Mouse (Mus musculus) liver, adult (tissue): Measurements from ENCODE around the gene Klf2.

Experiments used
- GATA4 ChIP-seq: IDR thresholded peaks from 2 replicates; pipeline ENCODE4 v1.6.1; 2014; ENCODE audit warnings: mild to moderate bottlenecking, low read length; ENCODE audit not compliant: insufficient replicate concordance

Gene Klf2

DNA sequence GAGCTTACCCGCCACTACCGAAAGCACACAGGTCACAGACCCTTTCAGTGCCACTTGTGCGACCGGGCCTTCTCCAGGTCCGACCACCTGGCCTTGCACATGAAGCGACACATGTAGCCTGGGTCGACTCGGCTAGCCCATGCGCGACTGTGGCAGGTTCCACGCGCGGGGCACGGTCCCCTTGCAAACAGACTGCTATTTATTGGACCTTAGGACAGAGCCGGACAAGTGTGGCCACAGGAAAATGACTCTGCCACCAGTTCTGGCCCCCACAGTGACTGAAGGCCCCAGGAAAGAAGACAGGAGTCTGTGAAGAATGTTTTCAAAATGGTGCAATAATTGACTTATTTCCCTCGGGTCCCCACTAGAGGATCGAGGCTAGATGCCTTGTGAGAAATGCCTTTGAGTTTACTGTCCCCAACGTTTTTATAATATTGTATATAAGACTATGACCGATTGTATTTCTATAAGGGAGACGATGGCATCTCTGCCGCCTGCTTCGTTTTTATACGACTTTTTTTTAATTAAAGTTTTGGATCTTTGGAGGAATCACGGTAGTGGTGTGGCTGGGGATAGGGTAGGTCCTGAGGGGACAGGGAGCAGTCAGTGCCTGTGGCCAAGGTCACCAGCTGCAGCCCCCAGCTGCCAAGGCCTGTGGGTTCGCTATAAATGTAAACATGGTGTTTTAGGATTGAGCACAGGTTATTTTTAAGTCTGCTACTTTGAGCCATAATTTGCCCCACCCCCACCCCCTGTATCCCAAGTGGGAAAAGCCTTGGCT lies 2.2 kb downstream of the Klf2 start:
- no peak for TF ChIP-seq GATA4

DNA sequence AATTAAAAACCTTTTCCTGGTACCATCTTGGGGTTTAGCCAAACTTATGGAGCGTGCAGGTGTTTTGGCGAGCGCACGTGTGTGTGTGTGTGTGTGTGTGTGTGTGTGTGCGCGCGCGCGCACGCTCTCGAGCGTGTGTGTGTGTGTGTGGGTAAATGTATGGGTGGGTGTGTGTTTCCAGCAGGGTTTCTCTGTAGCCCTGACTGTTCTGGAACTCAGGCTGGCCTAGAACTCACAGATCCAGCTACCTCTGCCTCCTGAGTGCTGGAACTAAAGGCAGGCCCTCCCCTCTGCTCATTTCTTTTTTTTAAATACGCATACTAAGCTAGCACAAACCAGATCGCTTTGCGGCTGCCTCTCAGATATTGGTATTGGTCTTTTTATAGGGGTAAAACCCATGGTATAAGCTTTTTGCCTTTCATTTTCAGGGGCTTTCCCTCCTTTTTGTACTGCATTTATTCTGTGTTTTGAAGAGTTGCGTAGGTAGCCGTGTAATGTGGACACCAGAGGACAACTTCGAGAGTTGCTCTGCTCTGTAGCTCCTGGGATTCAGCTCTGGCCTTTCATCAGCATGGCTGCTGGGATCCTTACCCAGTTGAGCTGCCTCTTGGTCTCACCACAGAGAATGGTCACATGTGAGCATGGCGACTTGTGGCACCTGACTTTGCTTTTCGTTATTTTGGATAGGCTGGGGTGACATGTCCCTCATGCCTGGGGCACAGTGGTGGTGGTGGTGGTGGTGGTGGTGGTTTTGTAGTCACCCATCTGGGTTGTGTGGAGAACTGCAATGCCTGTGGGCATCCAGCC lies 3.0 kb downstream of the Klf2 start:
- TF ChIP-seq GATA4 = no peak

DNA sequence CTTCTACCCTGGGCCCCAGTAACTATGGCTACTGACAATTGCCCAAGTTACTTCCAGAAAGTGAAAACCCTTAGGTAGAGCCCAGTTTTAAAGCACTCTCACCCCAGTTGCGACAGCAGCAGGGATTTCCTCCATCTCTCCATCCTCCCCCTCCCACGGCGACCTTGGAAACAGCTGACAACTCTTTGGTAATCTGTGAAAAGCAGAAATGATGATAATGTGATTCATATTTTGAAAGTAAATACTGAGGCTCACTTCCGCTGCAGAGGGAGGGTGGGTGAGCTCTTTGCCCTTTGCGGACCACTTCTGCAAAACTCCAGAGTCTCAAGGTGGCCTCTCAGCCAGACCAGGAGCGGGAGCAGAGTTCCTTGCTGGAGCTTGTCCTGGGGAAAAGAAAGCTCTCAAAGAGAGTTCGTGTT lies 3.6 kb downstream of the Klf2 start:
- no peak for TF ChIP-seq GATA4

DNA sequence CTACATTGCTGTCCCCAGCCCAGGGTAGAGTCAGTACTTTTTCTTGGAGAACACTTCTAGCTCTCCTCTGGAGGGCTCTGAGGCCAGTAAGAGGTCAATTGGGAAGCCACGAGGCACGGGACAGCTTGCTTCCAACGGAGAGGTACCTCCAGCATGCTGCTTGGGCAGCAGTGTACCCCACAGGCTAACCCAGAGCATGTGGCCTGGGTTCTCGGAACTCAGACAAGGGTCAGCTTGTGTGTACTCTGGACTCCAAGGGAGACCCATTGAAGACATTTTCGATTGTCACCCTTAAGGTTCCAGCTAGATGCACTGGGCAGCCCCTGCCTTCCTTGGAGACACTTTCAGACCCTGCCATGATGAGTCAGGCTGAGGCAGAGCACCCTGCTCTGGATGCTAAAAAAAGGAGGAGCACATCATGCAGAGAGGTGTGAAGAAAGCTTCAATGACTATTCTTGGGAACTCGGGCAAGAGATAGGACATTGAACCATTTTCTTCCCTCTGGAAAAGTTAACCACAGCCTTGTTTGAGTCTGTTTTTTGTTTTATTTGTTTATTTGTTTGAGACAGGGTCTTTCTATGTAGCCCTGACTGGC lies 4.4 kb downstream of the Klf2 start:
- no peak for TF ChIP-seq GATA4

DNA sequence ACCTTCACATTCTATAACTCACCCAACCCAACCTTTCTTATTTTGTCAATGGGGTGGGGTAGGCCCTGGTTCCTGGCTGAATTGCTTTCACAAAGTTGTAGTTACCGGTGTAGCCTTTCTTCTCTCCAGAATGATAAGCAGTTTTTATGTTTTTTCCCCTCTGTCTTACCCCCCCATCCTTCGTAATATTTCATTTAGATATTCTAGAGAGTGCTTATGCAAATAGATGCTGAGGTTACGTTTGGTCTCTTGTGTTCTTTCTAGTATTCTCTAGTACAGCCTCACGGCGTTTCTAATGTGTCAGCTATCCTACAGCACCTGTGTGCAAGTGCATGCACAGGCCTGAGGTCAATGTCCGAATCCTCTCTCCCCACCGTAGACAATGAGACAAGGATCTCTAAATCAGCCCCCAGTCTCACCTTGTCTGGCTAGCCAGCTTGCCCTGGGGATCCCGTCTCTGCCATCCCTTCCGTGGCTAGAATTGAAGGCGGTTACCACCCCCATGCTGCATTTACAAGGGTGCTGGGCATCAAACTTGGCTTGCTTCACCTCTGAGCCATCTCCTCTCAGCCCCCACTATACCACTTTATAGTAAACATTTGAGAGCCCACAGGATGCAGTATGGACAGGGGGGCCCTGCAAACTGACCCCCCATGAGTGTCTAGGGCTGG lies 5.3 kb downstream of the Klf2 start:
- TF ChIP-seq GATA4 = no peak

DNA sequence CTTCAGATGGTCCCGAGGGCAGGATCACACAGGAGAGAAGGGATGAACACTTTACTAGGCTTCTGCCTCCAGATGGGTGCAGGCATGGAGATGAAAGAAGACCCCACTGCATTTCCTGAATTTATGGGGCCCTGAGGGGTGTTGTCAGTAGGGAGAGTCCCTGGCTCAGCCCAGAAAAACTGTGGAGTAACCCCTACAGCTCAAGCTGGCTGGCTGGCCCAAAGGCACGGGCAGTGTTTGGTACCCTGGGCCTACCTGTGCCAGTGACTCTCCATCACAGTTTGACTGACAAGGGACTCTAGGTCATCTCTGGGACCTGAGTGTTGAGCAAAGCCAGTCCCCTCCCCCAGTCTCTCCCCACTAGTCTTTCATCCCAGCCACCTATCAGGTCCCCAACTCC lies 5.9 kb downstream of the Klf2 start:
- no peak for TF ChIP-seq GATA4

DNA sequence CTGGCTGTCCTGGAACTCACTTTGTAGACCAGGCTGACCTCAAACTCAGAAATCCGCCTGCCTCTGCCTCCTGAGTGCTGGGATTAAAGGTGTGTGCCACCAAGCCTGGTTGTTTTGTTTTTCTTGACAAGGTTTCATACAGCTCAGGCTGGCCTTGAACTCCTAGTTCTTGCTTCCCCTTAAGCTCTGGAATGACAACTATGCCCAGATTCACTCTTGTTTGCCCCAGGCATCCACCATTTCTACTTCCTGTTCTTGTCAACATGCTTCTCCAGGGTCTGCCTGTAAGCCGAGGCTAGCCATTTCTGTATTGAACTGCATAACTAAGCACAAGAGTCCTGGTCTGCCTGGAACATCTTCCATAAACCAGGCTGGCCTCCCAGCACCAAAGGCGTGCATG lies 10.3 kb downstream of the Klf2 start:
- no peak for TF ChIP-seq GATA4

DNA sequence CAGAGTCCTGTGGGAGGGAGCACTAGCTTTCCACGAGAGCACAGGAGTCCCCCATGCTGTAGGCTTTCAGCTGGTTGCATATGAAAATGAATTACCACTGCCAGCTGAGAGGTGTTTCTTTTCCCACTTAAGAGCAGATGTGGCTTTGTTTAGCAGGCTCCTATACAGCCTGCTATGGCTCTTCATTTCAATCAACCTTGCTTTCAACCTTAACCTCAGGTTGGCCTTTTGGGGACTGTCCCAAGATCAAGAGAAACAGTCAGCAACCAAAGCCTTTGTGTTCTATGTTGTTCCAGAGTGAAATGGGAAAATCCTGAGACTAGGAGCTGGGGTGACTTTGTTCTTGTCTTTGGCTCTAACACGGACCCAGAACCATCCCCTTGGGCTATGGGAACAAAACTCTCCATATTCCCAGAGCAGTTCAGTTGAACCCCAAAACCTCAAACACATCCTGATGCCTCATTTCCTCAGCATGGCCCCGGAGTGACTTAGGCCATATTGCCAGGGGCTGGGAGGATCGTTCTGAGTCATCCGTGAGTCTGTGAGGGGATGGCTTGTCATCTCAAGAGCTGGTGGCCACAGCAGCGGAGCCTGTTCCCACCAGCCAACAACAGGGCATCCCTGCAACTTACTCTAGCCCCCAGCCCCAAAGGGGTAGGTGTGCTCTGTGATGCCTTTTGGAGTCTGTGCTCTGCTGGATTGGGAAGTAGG lies 12.1 kb downstream of the Klf2 start:
- no peak for TF ChIP-seq GATA4

DNA sequence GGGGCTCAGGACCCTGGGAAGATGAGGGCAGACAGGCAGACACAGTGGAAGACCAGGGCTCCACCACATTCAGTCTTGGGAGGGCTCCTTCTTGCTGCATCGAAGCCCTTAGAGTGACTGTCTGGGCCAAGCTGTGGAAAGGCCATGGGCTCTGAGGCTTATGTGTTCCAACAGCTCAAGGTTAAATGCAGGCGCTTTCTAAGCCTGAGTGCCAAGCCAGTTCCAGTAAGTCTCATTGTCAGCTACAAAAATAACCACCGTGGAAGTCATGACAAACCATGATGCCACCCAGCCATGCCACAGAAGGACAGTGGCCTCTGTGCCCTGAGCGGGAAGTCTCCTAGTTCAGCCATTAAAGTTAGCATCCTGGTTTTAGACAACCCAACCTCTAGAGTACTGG lies 12.8 kb downstream of the Klf2 start:
- no peak for TF ChIP-seq GATA4

DNA sequence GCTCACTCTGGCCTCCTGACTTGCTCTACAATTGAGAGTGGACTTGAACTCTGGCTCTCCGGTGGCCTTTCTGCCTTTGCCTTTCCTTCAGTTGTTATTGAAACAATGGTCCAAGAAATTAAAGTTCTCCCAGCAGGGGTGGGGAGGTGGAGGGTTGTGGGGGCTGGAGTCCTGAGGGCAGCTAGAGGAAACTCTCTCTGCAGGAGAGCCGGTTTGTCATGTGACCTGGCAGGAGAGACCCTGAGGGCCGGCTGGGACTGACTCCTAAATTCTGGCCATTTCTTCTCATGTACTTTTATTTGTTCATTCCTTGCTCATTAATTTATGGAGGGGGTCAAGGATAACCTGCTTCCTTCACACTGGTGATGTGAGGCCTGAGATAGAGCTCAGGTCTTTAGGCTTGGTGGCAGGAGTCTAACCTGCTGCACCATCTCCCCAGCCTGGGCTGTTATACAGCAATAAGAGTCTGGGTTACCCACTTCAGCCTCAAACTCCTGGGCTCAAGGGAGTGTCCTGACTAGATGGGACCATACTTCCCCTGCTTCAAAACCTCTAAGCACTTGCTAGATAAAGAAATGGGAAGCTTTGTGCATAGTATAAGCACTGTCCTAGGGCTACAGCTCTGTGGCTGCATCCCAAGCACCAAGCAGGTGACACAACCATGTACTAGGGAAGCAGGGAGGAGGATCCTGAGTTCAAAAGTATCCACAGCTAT lies 14.8 kb downstream of the Klf2 start:
- no peak for TF ChIP-seq GATA4

DNA sequence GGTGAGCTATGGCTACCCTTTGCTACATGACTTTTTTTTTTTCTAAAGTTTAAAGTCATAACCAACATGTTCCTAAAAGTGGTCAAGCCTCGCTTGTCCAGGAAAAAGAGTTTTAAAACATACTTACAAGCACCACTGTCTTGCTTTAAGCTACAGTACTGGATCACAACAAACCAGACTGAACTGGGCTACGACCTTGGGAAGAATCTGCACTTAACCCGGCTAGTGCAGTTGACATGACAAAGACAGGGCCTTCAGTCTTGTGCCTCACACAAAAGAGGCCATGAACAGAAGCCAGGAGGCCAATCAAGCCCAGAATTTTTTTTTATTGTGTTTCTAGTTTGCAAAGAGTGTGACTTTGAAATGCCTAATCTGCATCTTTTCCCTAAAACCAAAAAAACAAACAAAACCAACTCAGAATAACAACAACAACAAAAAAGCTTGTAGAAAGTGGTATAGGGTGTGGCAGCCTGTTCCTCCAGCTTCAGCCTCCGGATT lies 15.4 kb downstream of the Klf2 start:
- no peak for TF ChIP-seq GATA4

DNA sequence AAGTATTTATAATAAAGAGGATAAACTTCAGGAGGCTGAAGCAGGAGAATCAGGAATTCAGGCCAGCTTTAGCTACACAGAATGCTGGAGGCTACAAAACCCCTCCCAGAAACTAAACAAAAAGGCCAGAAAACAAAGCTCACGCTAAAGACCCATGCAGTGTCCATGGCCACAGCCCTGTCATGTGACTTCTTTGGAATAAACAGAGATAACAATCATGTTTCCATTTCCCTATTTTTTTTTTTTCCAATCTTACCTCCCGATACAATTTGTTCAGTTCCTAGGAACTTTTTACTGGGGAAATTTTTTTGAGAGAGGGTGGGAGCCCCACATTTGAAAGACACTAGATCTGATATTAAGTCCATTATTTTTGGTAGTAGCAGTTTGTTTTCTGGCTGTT lies 17.4 kb downstream of the Klf2 start:
- no peak for TF ChIP-seq GATA4

DNA sequence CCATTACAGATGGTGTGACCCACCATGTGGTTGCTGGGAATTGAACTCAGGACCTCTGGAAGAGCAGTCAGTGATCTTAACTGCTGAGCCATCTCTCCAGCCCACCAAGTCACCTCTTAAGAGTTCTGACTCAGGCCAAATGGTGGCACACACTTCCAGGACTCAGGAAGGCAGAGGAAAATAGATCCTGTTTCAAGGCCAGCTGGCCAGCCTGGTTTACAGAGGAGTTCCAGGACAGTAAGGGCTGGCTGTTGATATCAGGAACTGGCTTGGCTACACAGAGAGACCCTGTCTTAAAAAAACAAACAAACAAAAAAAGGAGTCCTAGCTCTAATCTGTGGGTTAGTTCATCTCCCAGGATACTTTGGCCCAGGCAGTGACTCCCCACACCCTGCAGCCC lies 18.2 kb downstream of the Klf2 start:
- no peak for TF ChIP-seq GATA4
